Mouse (Mus musculus) spleen, postnatal 36 days (tissue): ENCODE measurements around the gene Tbc1d1.

Experiments used
- DNase-seq, 2 experiments: peaks; one replicate each; pipeline ENCODE4 v3.0.0; 2022; ENCODE audit warnings: low spot score in 2 of 2, mixed read lengths in 1 of 2

The Tbc1d1 gene

DNA sequence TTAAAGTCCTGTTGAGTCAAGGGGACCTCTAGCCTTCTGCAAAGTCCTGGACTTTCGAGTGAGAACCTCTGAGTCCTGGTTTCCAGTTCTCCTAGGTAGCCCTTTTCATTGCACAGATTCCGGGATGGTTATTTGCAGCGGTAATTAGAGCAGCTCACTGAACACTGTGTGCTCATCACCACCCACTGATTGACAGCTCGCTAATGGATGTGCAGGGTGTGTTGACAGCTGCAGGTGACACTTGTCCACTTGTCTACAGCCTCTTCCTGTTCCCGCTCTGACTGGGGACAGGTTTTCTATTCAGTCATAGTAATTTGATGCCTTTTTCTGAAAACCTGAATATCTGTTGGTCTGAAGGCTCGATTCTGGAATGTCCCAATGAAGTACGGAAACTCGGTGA lies 50.8 kb downstream of the Tbc1d1 start:
- DNase-seq = no peak

DNA sequence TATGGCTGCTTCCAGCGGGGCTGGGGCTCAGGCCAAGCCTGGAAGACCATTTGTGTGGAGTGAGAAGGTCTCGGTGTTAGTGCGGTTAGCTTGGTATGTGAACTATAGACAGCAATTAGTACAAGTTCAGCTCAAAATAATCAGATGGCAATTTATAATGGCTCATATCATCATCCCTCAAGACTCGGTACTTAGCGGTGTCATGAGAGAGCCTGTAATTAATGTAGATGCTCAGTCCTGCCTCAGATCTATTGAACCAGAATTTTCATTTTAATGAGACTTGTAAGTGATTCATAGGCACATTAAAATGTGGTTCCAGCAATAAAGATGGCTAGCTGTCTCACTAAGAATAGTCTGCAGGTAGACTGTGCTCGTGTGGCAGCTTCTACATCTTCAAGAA lies 51.7 kb downstream of the Tbc1d1 start:
- no peak for DNase-seq

DNA sequence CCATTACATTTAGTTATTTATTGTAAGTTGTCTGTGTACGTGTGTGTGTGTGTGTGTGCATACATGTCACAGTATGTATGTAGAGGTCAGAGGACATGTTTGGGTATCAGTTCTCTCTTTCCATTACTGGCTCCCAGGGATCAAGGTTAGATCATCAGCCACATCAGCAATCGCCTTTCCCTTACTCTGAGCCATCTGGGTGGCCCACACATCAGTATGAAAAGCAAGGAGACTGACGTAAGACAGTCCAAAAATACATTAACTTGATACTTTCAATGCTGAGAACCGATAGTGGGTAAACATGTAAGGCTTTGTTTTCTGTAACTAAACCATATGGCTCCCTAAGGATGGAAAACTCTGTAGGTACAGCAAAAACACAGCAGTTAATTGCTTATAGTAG lies 54.7 kb downstream of the Tbc1d1 start:
- DNase-seq = no peak

DNA sequence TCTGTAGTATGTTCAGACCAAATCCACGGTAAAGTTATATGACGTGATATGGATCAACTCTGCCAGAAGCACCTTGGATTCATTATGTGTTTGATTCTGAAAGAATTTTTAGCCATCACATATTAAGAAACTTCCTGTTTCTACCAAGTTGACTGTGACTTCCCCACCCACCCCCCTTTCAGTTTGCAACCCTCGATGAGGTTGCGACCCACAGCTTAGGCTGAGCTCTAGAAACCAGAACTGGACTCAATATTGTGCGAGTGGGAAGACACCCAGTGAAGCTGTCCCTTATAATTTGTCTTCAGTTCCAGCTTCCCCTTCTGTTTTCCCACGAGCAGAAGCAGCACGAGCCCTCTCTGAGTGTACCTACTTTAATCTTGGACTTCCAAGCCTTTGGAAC lies 55.2 kb downstream of the Tbc1d1 start:
- DNase-seq = peak; percentile 28 to 30

DNA sequence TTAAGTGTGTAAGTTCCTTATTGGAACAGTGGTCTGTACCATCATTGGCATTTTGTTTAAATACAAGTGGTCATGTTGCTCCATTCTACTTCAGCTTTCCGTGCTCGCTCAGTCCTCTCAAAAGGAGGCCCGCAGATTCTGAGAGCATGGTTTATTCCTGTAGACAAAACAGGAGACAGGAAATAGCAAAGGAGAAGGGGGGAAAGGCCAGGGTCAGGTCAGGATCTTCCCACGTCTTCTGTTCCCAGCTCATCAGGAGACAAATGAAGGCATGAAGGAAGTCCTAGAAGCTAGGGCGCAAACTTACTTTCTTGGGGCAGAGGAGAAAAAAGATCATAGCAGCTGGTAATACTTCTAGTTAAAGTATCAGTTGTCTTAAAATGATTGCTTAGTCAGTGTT lies 56.1 kb downstream of the Tbc1d1 start:
- no peak for DNase-seq

DNA sequence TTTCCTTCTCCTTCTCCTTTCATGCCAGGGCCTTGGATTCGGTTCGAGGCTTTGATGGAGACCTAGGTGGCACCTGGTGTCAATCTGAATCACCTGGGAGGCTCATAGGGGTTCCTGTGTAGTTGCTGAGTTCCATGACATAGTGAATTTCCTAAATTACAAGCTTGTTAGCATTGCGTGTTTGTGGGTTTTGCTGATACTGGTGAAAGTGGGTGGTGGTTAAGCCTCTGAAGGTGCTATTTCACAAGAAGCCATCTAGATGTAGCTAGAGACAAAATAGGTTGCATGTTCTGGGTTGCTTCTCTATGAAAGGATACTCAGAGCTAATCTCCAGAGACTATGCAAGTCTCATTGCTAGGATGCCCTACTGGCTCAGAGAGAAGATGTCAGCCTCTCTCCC lies 56.5 kb downstream of the Tbc1d1 start:
- DNase-seq = no peak

DNA sequence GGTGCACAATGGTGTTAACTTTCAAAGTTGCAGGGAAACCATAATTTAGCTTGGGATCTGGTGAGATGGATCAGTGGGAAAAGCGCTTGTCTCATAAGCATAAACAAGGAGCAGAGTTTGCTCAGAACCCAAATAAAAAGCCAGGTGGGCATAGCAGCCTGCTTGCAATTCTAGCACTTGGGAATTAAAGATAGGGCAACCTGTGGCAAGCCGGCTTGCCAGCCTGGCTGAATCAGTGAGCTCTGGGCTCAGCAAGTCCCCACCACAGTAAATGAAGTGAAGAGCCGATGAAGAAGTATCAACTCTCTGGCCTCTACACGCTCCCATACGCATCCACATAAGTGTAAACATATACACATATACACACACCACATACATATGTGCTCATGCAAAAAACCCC lies 59.7 kb downstream of the Tbc1d1 start:
- DNase-seq = no peak

DNA sequence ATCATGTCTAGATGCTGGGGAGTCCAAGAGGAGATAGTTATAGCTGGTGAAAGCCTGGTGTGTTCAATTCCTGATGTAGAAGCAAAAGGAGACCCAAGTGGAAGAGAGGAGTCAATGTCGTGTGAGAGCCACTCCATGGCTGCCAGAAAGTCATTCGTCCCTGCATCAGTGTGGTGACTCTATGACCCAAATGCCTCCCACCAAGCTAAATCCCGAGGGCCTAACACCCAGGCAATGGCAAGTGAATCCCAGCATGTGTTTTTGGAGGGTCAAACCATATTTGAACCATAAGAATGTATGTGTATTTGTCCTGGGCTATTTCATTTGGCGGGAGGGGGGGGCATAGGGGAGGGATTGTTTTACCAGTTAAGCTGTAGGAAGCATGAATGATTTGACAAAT lies 60.2 kb downstream of the Tbc1d1 start:
- DNase-seq = no peak

DNA sequence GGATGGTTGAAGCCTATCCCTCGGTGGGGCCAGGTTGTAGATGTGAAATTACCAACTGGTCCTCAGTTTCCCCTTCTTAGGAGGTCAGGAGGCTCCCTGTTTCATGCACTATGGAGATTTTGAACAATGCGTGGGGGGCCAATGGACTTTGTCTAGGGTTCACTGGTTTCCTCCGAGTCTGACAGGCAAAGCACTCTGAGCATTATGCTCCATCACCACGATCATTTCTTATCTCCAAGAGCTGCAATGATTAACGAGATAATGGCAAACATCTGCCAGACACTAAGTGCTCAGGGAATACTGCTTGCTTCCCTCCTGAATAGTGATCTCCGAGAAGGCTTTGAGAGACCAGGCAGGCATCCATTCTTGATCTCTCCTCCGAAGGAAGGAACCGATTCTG lies 61.2 kb downstream of the Tbc1d1 start:
- no peak for DNase-seq

DNA sequence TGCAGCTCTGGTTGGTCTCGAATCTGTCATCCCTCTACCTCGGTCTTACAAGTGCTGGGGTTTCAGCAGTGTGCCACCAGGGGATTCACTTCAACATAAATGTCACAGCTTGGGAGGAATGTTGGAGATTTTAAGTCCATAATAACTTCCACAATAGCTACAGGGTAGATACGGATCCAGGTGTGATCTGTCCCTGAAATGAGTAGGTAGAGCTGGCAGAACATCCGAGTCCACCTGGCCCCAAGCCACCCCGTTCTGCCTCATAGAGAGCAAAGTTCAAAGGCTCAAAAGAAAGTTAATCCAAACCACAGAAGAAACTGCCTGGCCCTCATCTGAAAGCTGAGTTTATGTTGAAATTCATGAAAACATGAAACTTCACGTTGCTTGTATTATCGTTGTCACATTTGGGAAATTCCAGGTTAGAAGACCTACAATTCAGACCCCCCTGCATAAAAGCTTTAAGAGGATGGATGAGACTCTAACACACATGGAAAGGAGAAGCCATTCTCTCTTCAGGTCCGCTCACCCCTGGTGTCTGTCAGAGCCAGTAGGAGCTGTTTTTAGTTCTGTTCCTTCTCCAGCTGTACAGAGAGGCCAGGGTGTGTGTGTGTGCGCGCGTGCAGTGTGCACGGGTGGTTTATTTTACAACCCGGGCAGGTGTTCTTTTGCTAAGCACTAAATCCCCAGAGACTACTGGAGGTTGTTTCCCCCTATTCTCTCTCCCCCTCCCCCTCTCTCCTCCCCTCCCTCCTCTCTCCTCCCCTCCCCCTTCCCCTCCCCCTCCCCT lies 61.9 kb downstream of the Tbc1d1 start:
- DNase-seq = peak; percentile 75

DNA sequence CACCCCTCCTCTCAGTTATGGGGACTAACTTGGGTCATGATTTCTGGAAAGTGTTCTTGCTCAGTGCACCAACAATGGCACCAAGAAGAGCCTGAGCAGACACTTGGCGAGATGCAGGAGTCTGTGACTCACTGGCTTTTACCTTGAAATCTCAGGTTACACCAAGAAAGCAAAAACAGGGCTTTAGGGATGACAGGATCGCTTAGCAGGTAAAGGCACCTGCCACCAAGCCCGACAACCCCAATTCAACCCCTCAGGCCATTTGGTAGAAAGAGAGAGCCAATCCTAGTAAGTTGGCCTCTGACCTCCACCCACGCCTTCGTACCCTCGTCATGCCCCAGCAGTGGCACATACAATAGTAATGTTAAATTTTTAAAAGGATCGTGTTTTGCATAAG lies 62.5 kb downstream of the Tbc1d1 start:
- DNase-seq = peak; percentile 45 to 47

DNA sequence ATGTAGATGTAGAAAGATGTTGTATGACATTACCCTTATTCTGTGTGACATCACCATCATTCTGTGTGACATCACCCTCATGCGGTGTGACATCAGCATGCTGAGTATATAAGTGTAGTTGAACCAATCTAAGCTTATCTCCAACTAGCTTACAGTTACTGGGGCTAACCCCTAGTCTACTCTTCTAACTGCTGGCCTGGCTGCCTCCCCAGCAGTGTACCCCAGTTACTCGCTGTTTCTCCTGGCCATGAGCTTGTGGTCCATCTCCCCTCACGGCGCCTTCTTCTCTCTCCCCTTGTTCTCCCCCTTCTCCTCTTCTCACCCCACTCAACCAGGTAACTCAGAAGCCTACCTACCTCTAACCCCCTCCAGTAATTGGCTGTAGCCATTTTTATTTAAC lies 64.7 kb downstream of the Tbc1d1 start:
- DNase-seq = no peak

DNA sequence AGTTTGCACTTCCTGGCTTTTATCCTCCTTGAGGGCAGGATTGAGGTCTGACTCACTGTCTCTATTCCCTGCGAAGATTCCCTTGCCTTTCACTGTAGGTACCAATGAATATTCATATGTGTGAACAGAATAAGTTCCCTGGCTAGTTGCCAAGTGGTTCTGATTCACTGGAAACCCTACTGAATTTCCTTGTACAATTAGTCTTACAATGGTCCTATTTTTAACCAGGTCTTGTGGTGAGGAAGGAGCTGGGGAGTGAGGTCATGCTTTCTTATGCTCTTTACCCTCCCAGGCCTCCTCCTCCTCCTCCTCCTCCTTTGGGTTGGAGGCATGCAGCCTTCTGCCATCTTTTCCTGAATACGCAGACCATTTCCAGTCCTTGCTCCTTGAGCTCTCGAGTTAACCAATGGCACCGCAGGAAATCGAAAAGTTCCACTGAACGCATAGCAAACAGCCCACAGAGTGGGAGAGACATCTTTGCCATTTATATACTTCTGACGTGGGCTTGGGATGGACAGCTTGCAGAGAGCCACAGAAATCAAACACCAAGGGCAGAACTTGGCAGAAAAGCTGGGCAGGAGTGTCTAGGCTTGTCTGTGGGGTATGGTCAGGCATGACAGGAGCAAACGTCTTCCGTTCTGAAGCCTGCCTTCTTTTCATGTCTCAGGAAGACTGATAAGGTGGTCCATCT lies 68.8 kb downstream of the Tbc1d1 start:
- no peak for DNase-seq

DNA sequence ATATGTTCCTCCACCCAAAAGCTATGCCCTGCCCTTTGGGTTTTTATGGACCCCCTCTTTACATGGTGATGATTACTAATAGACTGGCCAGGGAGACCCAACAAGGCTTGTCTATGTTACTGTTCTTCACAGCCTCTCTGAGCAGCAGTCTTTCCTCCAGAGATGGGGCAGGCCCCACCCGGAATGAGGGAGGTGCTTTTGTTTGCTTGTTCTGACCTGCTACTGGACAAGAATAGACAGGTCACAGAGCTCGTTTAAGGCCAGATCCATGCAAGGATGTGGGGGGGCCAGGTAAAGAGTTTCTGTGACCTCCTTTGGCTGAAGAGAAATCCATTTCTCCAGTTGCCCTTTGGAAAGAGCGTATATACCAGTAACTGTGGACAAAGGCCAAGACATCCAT lies 72.1 kb downstream of the Tbc1d1 start:
- DNase-seq = no peak

DNA sequence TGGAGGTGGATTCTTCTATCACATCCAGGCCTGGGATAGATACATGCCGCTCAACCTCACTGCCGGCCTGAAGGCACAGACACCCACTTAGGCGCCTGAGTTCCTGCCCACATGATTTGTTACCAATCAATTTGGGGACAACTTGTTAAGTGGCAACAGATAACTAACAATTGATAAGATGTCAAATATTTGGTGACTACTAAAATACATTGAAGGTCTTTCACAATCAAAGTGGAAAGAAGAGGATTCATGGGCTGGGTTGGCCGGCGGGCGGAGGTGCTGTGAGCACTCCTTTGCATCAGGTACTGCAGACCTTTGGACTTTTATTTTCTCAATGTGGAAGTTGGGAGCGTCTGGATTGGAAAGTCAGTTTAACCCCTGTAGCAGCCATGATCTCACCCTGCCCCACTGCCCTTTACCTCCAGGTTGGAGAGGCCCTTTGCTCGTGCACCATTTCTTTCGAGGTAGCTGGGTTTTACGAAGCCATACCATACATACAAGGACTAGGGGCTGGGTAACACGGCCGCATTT lies 73.3 kb downstream of the Tbc1d1 start:
- no peak for DNase-seq

DNA sequence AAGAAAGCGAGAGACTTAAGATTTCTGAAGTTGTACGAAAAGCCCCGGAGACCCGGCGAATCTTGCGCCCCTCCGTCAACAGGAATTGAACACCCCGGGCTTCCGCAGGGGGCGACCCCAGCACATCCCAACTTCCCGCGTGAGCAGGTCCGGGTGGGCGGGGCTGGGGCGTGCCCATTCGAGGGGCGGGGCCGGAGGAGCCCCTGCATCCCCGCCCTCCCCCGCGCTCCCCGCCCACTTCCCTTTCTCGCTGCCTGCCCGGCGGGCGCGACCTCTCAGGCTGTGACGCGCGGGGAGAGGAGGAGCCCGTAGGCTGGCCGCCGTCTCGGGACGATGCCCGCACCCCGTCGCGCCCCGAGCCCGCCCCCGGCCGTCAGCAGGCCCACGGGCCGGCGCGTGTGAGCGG lies 74.0 kb downstream of the Tbc1d1 start:
- peak; percentile 93 to 94 for DNase-seq

DNA sequence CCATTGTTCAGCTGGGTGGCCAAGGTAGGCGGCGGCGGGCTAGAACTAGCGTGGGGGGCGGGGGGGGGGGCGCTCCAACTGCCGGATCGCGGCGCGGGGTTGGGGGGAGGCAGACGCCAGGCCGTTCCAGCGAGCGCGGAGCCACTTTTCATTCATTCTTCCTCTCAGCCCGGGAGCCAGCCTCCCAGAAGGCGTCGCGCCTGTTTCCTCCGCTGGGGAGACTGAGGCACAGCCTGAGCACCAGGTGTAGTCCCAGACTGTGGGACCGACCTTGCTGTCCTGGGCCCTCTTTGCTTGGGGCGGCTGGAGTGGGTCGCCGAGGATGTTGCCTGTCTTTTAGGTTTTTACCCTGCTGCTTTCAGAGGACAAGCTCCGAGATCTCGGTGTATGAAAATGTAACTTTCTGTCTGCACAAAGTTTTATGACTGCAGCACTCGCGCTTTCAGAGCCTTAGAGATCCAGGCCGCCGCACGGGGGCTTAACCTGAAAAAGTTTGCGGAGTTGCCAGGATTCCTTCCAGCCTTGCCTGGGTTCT lies 74.5 kb downstream of the Tbc1d1 start:
- DNase-seq = peak in 1 of 2 experiments; percentile 25

DNA sequence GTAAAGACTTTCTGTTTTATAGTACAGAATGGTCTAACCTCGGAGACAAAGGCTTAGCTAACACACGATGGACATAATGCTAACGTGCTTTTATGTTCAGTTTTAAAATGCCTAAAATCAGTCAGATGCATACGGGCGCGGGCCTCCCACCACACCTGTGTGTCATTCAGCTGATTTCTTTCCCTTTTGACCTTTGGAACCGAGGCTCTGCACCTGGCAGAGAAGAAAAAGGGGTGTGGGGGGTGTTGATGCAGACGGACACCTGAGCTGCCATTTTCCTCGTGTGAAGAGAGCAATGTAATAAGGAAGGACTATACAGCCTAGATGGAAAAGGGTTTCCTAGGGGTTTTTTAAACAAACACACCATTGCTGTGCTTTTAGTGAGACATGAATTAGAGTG lies 76.8 kb downstream of the Tbc1d1 start:
- DNase-seq = no peak

DNA sequence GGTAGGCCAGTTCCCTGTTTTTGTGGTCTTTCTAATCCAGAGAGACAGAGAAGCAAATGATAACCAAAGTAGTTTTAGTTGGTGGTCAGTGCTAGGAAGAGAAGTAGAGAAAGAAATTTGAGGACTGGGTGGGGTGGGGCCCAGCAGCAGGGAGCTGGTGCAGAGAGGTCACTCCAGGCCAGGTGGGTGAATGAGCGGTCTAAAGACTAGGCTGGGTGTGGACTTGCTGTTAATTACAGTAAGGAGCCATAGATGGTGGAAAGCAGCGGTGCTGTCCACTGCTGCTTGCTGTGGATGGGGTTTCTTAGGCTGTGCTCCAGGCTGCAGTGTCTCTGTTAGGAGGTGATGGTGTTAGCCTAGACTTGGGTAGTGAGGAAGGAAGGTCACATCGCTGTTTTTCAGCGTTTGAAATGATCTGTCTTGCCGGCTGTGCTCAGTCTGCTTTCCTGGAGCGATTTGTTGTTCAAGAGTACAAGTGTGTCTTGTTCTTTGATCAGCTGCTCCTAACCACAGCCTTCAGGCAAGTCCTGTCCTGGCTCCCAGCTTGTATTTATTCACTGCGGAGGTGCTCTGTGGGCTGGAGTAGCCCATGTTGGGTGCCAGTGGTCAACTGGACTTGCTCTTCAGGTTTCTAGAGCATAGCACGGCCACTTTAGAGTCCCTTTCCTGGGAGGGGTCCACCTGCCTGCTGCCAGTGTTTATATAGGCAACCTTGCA lies 78.3 kb downstream of the Tbc1d1 start:
- peak; percentile 30 for DNase-seq

DNA sequence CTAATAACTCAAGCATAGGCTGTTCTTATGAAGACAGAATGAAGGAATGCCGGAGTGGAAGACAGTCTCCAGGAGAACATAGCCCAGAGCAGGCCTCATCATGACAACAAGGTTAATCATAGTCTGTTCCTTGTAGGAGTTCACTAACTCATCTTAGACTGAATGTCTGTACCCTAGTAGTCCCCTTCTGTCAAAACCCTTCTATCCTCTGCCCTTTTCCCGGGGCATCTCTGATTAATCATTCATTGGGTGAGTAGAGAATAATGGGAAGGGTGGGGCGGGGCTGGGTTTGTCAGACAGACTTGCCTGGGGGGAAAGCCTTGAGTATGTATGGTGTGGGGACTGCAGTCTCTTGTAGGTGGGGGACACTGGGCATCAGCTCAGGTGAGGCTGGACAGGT lies 79.1 kb downstream of the Tbc1d1 start:
- no peak for DNase-seq

DNA sequence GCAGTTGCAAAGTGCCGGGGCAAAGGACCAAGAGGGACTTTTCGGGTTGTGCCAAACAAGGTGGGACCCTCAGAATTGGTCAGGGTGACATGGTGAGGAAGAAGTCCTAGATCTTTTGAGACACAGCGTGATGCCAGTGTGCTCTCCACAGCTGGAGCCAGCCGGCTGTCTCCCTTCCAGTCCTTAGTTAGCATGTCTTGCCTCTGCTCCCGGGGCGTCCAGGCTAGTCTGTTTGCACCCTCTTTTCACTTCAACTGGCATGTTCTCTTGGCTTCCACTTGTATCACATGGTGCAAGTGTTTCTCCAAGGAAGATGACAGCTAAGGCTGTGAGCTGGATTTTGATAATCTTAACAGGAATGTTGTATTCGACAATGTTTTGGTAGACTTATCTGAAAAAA lies 80.5 kb downstream of the Tbc1d1 start:
- no peak for DNase-seq

DNA sequence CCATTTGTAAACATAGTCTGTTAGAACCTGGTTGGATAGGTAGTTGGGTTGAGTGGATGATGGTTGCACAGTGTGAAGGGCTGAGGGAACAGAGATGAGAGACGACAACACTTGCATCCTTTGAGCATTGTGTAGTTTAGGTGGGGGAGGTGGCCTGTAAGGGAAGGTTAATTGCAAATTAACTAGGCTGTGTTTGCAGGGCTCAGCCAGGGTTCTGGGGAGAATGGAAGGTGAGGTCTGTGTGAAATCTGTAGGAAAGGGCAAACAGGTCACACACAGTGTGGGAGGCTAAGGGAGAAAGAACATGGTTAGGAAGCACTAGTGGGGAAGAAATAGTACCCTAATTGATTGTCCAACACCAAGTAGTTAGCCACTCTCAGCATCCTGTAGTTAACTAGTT lies 81.2 kb downstream of the Tbc1d1 start:
- no peak for DNase-seq
